Mouse (Mus musculus) MEL (cell line): ENCODE measurements around the gene Tmprss6.

Experiments used
- CTCF ChIP-seq, 3 experiments: IDR thresholded peaks in 2 of 3; conservative IDR thresholded peaks in 1 of 3; 2 replicates each; pipeline ENCODE4 v1.5.1; 2011 to 2012; ENCODE audit warnings: low read length in 3 of 3, low read depth in 2 of 3, mild to moderate bottlenecking in 2 of 3, improper control_type of control experiment in 1 of 3, inconsistent platforms in 1 of 3, mixed read lengths in 1 of 3, moderate library complexity in 1 of 3; ENCODE audit not compliant: control insufficient read depth in 1 of 3, insufficient read depth in 1 of 3, poor library complexity in 1 of 3, severe bottlenecking in 1 of 3
- JUND ChIP-seq: IDR thresholded peaks from 2 replicates; pipeline ENCODE4 v1.6.1; 2011; ENCODE audit warnings: low read depth, mild to moderate bottlenecking, improper control_type of control experiment, low read length
- KAT2A ChIP-seq: conservative IDR thresholded peaks from 2 replicates; pipeline ENCODE4 v1.6.1; 2012; ENCODE audit warnings: low read depth, low read length, improper control_type of control experiment, inconsistent platforms
- POLR2A ChIP-seq, 2 experiments: IDR thresholded peaks; 2 replicates each; pipeline ENCODE4 v1.6.1; 2011 to 2012; ENCODE audit warnings: low read length in 2 of 2, mild to moderate bottlenecking in 2 of 2, control low read depth in 1 of 2, improper control_type of control experiment in 1 of 2, low read depth in 1 of 2, moderate library complexity in 1 of 2; ENCODE audit not compliant: control insufficient read depth in 1 of 2, insufficient read depth in 1 of 2, poor library complexity in 1 of 2
- SMC3 ChIP-seq: IDR thresholded peaks from 2 replicates; pipeline ENCODE4 v1.6.1; 2011; ENCODE audit warnings: low read depth, low read length, improper control_type of control experiment
- TAL1 ChIP-seq: IDR thresholded peaks from 2 replicates; pipeline ENCODE4 v1.6.1; 2012; ENCODE audit warnings: mild to moderate bottlenecking, inconsistent platforms, low read length, moderate library complexity, mixed read lengths
- ZMIZ1 ChIP-seq: IDR thresholded peaks from 2 replicates; pipeline ENCODE4 v1.6.1; 2012; ENCODE audit warnings: low read depth, mild to moderate bottlenecking, inconsistent platforms, low read length, improper control_type of control experiment, moderate library complexity

DNA sequence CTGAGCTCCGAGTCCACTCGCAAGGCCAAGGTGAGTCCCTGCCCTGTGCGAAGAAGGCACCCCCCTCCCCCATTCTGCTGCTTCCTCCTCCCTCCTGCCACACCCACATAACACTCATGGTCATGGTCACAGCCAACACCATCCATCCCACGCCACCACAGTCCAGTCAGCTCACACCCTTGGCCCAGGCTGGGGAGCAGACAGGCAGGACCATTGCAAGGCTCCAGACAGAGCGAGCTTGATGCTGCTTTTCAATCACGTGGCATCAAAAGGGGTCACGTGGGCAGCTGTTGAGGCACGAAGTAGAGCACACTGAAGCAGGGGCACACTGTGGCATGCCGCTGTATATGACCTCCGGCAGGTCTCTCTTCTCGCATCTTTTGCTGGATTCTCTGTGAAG, 32.8 kb downstream of the Tmprss6 start:
- TF ChIP-seq KAT2A (no peak), CTCF (IDR thresholded peaks at IDR 0.05 in 2 of 3, conservative IDR thresholded peaks at IDR 0.05 in 1 of 3; ENCODE audit: control insufficient read depth in 1 of 3, insufficient read depth in 1 of 3, low read depth in 2 of 3, low read length in 3 of 3, poor library complexity in 1 of 3, severe bottlenecking in 1 of 3) (no peak), JUND (no peak), SMC3 (no peak), TAL1 (no peak), POLR2A (IDR thresholded peaks at IDR 0.05; ENCODE audit: control insufficient read depth in 1 of 2, insufficient read depth in 1 of 2, low read depth in 1 of 2, low read length in 2 of 2, poor library complexity in 1 of 2) (no peak), ZMIZ1 (no peak)
